Mouse (Mus musculus) G1E (cell line): ENCODE data around the gene Tmem160.

ENCODE experiments used
- CTCF ChIP-seq: IDR thresholded peaks from 2 replicates; pipeline ENCODE4 v1.5.1; 2012; ENCODE audit warnings: low read depth, low read length, inconsistent platforms, mixed read lengths
- GATA2 ChIP-seq: IDR thresholded peaks from 2 replicates; pipeline ENCODE4 v1.6.1; 2012; ENCODE audit warnings: low read depth, low read length, inconsistent platforms, borderline replicate concordance

DNA sequence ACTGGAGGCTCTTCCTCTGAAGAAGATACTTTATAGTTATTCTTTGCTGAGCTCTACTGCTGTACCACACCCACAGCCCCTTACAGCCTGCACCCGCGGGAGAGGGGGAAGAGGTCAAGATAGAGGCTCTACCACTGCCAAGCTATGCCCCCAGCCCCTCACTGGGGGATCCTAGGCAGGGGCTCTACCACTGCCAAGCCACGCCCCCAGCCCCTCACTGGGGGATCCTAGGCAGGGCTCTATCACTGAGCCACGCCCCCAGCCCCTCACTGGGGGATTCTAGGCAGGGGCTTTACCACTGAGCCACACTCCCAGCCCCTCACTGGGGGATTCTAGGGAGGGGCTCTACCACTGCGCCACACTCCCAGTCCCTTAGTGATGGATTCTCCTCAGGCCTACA lies 3.7 kb downstream of the Tmem160 start:
- no peak for TF ChIP-seq CTCF
- no peak for TF ChIP-seq GATA2
